Mouse (Mus musculus) ES-E14 (cell line): ENCODE results near the gene Sik3.

Experiments used
- CHD2 ChIP-seq: IDR thresholded peaks from 2 replicates; pipeline ENCODE4 v1.6.1; 2014; ENCODE audit warnings: mild to moderate bottlenecking, low read depth, low read length, inconsistent platforms
- MAFK ChIP-seq: IDR thresholded peaks from 2 replicates; pipeline ENCODE4 v1.6.1; 2014; ENCODE audit warnings: mild to moderate bottlenecking, low read depth, low read length, inconsistent platforms; ENCODE audit not compliant: insufficient read depth
- ZC3H11A ChIP-seq: IDR thresholded peaks from 2 replicates; pipeline ENCODE4 v1.6.1; 2012; ENCODE audit warnings: low read depth, mild to moderate bottlenecking, inconsistent platforms, low read length, borderline replicate concordance
- ZNF384 ChIP-seq: IDR thresholded peaks from 2 replicates; pipeline ENCODE4 v1.6.1; 2012; ENCODE audit warnings: low read depth, low read length, inconsistent platforms

DNA sequence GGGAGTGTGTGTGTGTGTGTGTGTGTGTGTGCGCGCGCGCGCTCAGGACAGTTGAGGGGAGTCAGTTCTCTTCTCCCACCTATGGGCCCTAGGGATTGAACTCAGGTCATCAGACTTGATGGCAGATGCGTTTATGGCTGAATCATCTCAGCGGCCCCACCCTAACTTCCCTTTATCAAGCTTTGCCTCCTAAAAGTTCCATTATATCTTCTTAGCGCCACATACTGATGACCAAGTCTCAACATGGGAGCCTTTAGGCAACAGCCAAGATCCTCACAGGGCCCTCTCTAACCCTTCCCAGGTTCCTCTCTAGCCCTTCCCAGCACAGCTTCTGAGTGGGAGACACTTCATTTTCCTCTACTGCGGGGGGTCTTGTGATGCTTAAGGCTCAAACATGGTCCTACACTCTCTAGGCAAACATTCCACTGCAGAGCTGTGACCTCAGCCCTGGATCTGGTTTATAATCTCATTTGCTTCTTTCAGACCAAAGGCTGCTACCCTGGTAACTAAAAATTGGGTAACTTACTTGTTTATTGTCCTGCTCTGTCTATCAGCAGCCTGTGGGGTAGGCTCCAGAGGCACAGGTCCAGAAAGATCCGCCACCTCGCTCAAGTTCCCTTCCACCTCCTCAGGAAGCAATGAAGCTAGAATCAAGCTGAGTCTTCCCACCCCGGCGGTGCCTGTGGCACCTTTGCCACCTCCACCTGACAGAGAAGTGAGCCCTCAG, 204.3 kb downstream of the Sik3 start:
- TF ChIP-seq MAFK: no peak
- TF ChIP-seq ZNF384: no peak
- TF ChIP-seq CHD2: no peak
- TF ChIP-seq ZC3H11A: no peak
